Comparison of ENCODE assay signal across 33 mouse cellular contexts in genomic region chr1:153437536-153437935, GRCm38 (mm10). TPM values are rescaled to one million over a fixed set of nuclear protein-coding genes. Genes with fewer than 3 reads are reported as not detected.
"Had no signal": no experiment of that assay in that cellular context is flagged by ENCODE, and none has a peak within 500 bp of the region (broad histone marks: within the 10 kb centered on the region; RNA-seq: fewer than 3 reads in every experiment).

No protein-coding gene starts in this region.

- DNase-seq: left cerebral cortex, postnatal 4 days; liver; liver, embryonic 13.5 days; liver, postnatal 0 days; lung, adult 18-20 months; lung, adult 2 months; lung, embryonic 14.5 days; lung, postnatal 10 days; lung, postnatal 14 days; lung, postnatal 36 days; lung, postnatal 4 days; midbrain, embryonic 14.5 days had no signal

- ATAC-seq: liver, embryonic 12.5 days; liver, postnatal 0 days; lung, postnatal 0 days; midbrain, embryonic 15.5 days; midbrain, embryonic 16.5 days had no signal

- H3K9ac ChIP-seq: limb, embryonic 12.5 days; limb, embryonic 13.5 days; limb, embryonic 15.5 days; liver, embryonic 12.5 days; liver, embryonic 13.5 days; liver, embryonic 14.5 days; liver, embryonic 15.5 days; liver, postnatal 0 days; lung, embryonic 14.5 days; lung, embryonic 15.5 days; midbrain, embryonic 12.5 days; midbrain, embryonic 15.5 days; neural tube, embryonic 12.5 days had no signal

- H3K36me3 ChIP-seq: limb, embryonic 10.5 days; limb, embryonic 12.5 days; limb, embryonic 13.5 days; limb, embryonic 15.5 days; liver, embryonic 12.5 days; liver, embryonic 13.5 days; liver, embryonic 15.5 days; lung, embryonic 15.5 days; midbrain, embryonic 10.5 days; midbrain, embryonic 12.5 days; midbrain, embryonic 15.5 days; neural tube, embryonic 12.5 days had no signal

- H3K4me1 ChIP-seq: limb, embryonic 10.5 days; limb, embryonic 12.5 days; limb, embryonic 13.5 days; limb, embryonic 15.5 days; liver, embryonic 13.5 days; liver, embryonic 15.5 days; lung, embryonic 15.5 days; midbrain, embryonic 10.5 days; midbrain, embryonic 12.5 days; midbrain, embryonic 15.5 days; neural tube, embryonic 12.5 days had no signal

- H3K27ac ChIP-seq: left cerebral cortex, adult 2 months; limb, embryonic 10.5 days; limb, embryonic 12.5 days; limb, embryonic 13.5 days; limb, embryonic 15.5 days; liver, embryonic 12.5 days; liver, embryonic 13.5 days; liver, embryonic 14.5 days; liver, embryonic 15.5 days; lung, embryonic 15.5 days; macrophage; midbrain, embryonic 10.5 days; midbrain, embryonic 12.5 days; midbrain, embryonic 15.5 days; neural tube, embryonic 12.5 days had no signal

- H3K4me2 ChIP-seq: limb, embryonic 12.5 days; limb, embryonic 13.5 days; limb, embryonic 15.5 days; liver, embryonic 11.5 days; liver, embryonic 12.5 days; liver, embryonic 13.5 days; liver, embryonic 15.5 days; lung, embryonic 14.5 days; lung, embryonic 15.5 days; midbrain, embryonic 12.5 days; midbrain, embryonic 15.5 days; neural tube, embryonic 12.5 days had no signal

- H3K27me3 ChIP-seq: limb, embryonic 12.5 days; limb, embryonic 13.5 days; limb, embryonic 15.5 days; liver, embryonic 12.5 days; liver, embryonic 13.5 days; liver, embryonic 15.5 days; lung, embryonic 15.5 days; midbrain, embryonic 12.5 days; midbrain, embryonic 15.5 days; neural tube, embryonic 12.5 days had no signal

- H3K9me3 ChIP-seq: limb, embryonic 10.5 days; limb, embryonic 12.5 days; limb, embryonic 13.5 days; limb, embryonic 15.5 days; liver, embryonic 12.5 days; liver, embryonic 13.5 days; liver, embryonic 15.5 days; lung, embryonic 15.5 days; midbrain, embryonic 10.5 days; midbrain, embryonic 12.5 days; midbrain, embryonic 15.5 days; neural tube, embryonic 12.5 days had no signal

- H3K4me3 ChIP-seq: left cerebral cortex, adult 2 months; limb, embryonic 10.5 days; limb, embryonic 12.5 days; limb, embryonic 13.5 days; limb, embryonic 15.5 days; liver, embryonic 12.5 days; liver, embryonic 13.5 days; liver, embryonic 15.5 days; lung, embryonic 15.5 days; megakaryocyte, embryonic 14.5 days; midbrain, embryonic 10.5 days; midbrain, embryonic 12.5 days; midbrain, embryonic 15.5 days; myocyte; neural tube, embryonic 12.5 days had no signal

RNA-seq across cellular contexts. Expression of gene Shcbp1l, which starts 12.6 kb away (rescaled TPM):
- total RNA-seq: liver, adult 2 months; monocyte, adult 5-6 weeks had no signal
- polyA plus RNA-seq: liver, adult 2 months; myocyte had no signal
